Mouse (Mus musculus): ENCODE results near the gene Tmprss2.
"Not testable (repeated sequence)": the region's sequence is repeated elsewhere in the genome, so short reads cannot be mapped to it uniquely, and the experiment has no call there.

Tmprss2 gene

DNA sequence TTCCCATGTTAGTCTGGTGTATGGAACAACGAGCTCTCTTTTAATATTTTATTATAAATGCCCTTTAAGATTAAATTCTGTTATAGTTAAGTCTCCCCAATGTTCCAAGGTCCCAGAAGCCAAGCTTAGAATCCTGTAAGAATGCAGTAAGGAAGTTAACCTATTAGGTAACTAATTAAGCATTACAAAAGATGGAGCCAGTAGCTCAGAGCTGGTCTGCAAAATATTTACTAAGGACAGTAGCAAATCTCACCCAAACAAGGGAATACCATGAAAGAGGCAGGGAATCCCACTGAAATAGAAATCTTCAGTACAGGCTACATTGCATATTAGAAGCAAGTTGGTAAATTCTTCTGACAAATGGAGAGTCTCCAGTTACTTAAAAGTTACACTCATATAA lies 28.1 kb downstream of the Tmprss2 start:
- not testable (repeated sequence) for DNase-seq (ENCODE audit: low read depth)

- no peak for DNase-seq (ENCODE audit: low read depth)
Observed at GRCm38 (mm10) chr16:97569426-97569825, 41.6 kb downstream of the Tmprss2 start.

DNA sequence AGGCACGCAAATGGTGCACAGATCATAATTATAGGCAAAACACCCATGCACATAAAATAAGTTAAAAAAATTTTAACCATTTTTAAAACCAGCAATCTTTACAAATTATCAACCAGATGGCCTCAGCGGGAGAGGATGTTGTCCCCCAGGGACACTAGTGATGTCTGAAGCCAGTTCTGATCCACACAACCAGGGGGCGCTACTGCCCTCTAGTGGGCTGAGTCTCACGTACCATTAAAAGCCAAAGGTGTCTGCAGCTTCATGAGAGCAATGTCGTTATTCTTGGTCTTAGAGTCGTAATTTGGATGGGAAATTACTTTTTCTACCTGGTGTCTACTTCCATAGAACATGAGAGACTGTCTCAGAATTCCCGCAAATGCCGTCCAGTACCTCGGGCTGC lies 42.3 kb downstream of the Tmprss2 start:
- DNase-seq (ENCODE audit: low read depth) = no peak

GRCm38 (mm10) chr16:97544340-97544739 lies 66.7 kb downstream of the Tmprss2 start:
- DNase-seq (ENCODE audit: low read depth) = no peak

GRCm38 (mm10) chr16:97536859-97537258 lies 74.1 kb downstream of the Tmprss2 start:
- no peak for DNase-seq (ENCODE audit: low read depth)

DNA sequence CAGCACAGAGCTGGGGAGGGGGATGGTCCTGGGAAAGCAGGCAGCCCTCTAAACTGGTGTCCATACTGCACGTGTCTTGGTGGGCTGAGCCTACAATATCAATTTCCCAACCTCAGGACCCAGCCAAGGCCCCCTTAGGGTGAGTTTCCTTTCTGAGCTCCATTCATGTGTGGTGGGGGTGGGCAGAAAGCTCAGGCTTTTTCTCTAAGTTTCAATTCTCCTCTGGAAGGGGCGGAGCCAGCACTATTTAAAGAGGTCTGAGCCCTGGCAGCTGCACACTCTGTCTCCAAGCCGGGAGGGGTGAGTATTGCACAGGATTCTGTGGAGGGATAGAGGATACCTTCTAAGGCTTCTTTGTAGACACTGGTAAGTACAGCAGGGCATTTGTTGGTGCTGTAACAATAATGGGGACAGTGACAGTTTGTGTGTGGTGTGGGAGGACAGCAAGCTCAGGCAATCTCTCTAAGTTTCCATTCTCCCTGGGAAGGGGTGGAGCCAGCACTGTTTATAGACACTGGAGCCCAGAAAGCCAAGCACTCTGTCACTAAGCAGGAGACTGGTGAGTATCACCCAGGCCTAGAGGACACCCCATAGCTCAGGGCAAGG lies 75.1 kb downstream of the Tmprss2 start:
- no peak for DNase-seq (ENCODE audit: low read depth)

- DNase-seq (ENCODE audit: low read depth) = no peak
Observed at GRCm38 (mm10) chr16:97534876-97535461, 76.0 kb downstream of the Tmprss2 start.

- no peak for DNase-seq (ENCODE audit: low read depth)
Observed at GRCm38 (mm10) chr16:97534448-97534847, 76.5 kb downstream of the Tmprss2 start.

DNA sequence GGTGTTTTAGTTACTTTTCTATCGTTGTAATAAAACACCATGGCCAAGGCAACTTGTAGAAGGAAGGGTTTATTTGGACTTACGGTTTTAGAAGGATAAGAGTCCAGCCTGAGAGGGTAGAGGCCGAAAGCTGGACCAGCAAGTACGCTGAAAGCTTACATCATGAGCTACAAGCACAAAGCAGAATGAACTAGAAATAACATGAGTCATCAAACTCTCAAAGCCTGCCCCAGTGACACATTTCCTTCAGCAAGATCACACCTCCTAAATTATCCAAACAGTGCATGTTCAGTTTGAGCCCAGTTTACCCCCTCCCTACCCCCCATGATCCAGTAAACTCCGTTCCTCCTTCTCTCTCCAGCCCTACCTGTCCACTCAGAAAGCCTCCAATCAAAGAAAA lies 77.2 kb downstream of the Tmprss2 start:
- no peak for DNase-seq (ENCODE audit: low read depth)

DNA sequence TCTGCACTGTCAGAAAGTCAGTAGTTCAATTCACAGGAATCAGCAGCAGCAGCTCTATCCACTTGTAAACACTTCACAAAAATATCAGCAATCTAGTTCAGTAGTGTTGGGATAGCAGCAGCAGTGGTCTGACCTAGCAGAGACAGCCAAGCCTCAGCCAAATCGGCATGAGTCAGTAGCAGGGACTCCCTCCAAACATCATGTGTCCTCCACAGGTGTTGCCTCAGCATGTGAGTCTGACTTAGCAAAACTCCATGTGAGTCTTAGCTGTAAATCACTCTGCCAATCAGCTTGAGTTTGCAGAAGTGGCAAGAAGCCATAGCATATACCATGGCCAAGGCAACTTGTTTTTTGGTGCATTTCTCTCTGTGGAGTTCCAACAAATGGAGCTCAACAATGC lies 77.9 kb downstream of the Tmprss2 start:
- no peak for DNase-seq (ENCODE audit: low read depth)

DNA sequence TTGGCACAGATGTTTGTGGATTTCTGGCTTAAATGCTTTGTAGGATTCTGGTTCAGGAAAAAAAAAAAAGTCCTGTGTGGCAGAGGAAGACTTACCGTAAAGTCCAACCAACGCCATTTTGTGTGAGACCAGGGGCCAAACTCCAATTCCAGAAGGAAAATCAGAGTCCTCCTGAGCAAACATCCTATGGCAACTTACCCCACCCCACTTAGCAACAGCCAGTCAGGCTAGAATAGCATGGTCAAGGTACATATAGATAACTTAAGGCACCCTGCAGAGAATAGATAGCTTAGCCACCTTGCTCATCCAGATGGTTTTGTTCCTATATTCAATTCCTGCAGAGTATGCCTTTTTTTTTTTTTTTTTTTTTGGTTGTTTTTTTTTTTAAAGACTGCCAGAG lies 81.8 kb downstream of the Tmprss2 start:
- DNase-seq (ENCODE audit: low read depth) = no peak

DNA sequence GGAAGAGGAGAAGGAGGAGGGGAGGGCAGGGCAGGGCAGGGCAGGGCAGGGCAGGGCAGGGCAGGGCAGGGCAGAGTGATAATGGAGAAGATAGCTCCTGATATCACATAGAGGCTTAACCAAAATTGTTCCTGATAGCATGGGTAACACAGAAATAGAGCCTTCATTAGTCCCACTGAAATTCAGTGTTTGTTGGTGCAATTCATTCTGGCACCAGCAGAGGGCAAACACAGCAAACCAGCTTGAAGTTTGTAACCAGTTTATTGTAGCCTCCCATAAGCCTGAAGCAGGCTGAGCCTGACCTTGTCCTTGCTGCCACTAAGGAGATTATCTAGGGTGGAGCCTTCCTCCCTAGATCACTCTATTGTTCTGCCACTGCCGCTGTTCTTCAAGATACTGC lies 88.0 kb downstream of the Tmprss2 start:
- peak; percentile 48 for DNase-seq (ENCODE audit: low read depth)

DNA sequence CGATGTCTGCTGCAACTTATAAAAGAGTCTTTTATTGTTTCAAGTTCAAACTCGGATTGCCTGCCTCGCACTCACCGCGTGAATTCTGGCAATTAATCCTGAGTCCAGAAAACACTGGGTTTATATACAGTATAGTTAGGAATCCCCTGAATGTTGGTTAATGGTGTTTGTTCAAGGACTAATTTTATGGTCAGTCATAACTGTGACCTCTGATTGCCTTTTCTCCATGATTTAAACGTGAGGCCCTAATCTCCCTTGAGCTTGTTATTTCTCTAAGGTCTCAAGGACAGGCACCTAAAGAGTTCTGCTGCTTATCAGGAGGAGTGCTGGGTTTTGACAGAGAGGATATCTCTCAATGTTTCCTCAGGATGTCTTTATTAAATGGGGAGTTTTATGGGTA lies 89.0 kb downstream of the Tmprss2 start:
- no peak for DNase-seq (ENCODE audit: low read depth)

GRCm38 (mm10) chr16:97516341-97516740 lies 94.7 kb downstream of the Tmprss2 start:
- DNase-seq (ENCODE audit: low read depth) = no peak
